Mouse (Mus musculus) brain, embryonic 14.5 days (tissue): ENCODE data around the gene Olfr1329.

ENCODE experiments used
- CTCF ChIP-seq: fragments of 200-500 bp; IDR thresholded peaks from 2 replicates; pipeline ENCODE4 v1.5.1; 2012; ENCODE audit warnings: inconsistent platforms, mild to moderate bottlenecking, moderate library complexity, borderline replicate concordance; ENCODE audit not compliant: insufficient read depth, insufficient read length; ENCODE audit errors: extremely low read depth
- POLR2A ChIP-seq: fragments of 200-500 bp; IDR thresholded peaks from 2 replicates; pipeline ENCODE4 v1.6.1; 2012; ENCODE audit warnings: mild to moderate bottlenecking, inconsistent platforms, borderline replicate concordance; ENCODE audit not compliant: poor library complexity, insufficient read depth, insufficient read length, severe bottlenecking; ENCODE audit errors: extremely low read depth

DNA sequence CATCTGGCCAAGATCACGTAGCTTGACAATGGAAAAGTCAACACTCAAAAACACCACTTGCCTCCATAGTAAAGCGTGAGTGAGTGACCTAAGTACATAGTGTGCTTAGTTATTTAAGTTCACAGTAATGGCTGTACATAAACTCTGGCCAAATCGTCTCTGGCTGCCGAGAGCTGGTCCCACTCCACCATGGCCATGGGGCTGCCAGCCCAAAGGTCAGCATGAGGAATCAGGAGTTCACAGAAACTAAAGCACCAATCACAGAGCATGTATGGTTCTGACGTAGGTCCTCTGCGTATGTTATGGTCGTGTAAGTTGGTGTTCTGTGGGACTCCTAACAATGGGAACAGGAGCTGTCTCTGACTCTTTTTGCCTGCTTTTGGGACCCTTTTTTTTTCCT, 41.5 kb upstream of the Olfr1329 start:
- TF ChIP-seq CTCF (no peak), POLR2A (no peak)
